Mouse (Mus musculus) layer of hippocampus, adult 11-12 months (tissue): ENCODE data around the gene Ndufs2.
"Not testable (repeated sequence)": the region's sequence is repeated elsewhere in the genome, so short reads cannot be mapped to it uniquely, and the experiment has no call there.

ENCODE experiments used
- DNase-seq: peaks from one replicate; pipeline ENCODE4 v3.0.0; 2022; ENCODE audit warnings: low spot score

Gene Ndufs2

DNA sequence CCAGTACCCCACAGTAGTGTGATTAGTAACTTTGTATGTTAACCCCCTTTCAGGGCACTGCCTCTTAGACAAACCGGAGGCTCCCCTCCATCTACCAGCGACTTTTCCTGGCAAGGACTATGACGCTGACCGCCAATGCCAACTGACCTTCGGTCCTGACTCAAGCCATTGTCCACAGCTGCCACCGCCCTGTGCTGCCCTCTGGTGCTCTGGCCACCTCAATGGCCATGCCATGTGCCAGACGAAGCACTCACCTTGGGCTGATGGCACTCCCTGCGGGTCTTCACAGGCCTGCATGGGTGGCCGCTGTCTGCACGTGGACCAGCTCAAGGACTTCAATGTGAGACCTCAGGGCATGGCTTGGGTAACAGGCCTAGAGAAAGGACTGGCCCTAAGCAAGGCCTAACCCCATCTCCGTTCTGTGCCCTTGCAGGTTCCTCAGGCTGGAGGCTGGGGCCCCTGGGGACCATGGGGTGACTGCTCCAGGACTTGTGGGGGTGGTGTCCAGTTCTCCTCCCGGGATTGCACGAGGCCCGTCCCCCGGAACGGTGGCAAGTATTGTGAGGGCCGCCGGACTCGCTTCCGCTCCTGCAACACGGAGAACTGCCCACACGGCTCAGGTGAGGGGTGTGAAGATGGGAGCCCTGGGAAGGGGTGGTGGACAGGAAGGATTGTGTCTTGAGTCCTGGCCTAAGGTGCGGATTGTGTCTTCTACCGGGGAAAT, 5.1 kb upstream of the Ndufs2 start:
- DNase-seq = no peak

DNA sequence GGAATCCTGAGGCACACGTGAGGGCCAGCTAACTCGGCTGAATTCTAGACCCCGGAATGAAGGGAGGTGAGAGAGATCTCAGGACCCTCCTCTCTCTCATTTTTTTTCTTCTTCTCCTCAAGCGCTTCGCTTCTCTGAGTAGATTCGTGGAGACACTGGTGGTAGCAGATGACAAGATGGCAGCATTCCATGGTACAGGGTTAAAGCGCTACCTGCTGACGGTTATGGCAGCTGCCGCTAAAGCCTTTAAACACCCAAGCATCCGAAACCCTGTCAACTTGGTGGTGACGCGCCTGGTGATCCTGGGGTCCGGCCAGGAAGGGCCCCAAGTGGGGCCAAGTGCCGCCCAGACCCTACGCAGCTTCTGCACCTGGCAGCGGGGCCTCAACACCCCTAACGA, 1.2 kb upstream of the Ndufs2 start:
- no peak for DNase-seq

DNA sequence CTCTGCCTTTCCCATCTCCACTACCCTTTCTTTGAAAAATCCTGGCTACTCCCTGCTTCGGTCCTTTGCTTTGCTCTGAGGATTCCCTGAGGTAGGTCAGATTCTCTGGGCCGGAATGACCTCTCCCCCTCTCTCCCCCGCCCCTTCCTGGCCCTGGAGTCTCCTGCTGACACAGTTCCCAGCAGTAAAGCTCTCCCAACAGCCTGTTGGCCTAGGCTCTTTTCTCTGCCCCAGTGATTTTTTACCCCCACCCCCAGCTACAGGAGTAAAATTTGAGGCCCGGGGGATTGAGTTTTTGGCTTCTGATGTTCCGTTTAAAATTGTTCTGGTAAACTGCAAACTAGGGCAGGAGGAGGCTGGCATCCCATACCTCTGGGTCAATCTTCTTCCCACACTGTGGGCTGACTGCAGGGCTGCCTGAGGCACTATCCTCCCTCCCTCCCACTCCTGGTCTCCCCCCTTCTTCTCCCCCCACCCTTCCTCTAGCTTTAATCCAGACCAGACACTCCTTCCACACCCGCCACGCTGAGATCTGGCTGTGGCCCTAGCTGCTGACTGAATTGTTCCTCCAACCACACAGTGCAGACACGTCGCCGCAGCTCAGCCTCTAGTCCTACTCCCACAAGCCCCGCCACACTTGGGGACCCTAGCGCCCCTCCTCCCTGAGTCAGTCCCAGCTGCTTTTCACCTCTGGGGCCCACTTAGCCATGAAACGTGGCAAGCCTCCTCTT, 571 bp upstream of the Ndufs2 start:
- DNase-seq = no peak

DNA sequence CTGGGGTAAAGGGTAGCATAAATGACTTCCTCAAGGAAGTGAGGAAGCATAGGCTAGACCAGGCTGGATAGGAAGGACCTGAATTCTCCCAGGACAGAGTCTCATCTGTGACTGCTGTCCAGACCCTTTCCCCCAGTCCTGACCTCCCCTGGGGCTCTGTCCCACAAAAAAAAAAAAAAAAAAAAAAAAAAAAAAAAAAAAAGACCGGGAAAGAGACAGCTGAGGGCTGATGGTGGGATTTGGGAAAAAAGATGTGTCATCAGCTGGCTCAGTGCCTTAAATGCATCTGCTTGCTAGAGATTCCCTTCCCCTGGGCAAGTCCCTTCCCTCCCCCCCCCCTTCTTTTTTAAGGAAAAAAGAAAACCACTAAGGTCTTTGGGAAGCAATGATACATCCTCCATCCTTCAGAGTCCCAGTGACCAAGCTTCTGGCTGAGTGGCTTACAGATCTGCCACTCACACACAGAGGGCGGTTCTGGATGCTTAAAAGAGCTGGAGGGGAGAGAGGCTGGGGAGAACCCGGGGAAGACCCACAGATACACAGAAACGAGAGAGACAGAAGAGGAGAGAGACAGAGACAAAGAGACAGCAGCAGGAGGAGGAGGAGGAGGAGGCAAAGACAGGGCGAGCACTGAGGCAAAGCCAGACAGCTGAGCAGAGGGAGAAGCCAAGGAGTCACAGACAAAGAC, 1.1 kb downstream of the Ndufs2 start, which contains the start of gene Adamts4:
Adamts4 (plus strand) TSS at position 509 of the 688 bp plus-strand sequence.
- peak; percentile 60 for DNase-seq

DNA sequence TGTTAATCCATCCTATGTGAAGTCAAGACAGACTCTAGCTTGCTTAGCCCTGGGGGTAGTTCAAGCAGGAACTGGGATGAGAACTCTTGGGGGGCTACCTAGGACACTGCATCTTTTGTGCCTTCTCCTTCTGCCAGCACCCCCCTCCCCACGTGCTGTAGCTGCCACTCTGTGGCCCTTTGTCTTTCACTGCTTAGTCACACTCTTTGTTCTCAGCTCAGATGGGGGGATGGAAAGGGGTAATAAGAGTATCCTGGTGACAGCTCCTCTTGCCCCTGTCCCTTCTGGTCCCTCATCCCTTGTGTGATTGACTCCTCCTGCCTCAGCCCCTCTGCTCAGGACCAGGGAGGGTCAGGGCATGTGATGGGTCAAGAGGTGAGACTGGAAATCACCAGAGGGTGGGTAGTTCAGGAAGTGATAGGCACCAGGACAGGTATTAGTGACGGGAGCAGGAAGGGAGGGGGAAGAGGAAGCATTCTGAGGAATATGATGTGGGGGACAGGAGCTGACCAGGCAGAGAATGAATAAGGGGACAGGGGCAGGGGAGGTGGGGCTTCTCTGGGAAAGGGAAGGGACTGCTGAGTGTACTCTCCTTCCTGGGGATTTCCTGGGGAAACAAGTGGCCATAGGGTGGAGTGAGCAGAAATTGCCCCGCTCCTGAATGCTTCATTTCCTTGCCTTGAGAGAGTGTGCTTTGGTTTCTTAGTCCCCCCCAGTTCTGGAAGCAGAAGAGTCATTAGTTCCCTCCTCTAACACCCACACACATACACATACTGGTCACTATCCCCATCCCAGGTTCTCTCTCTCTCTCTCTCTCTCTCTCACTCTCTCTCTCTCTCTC, 2.6 kb downstream of the Ndufs2 start:
- DNase-seq = peak; percentile 58

DNA sequence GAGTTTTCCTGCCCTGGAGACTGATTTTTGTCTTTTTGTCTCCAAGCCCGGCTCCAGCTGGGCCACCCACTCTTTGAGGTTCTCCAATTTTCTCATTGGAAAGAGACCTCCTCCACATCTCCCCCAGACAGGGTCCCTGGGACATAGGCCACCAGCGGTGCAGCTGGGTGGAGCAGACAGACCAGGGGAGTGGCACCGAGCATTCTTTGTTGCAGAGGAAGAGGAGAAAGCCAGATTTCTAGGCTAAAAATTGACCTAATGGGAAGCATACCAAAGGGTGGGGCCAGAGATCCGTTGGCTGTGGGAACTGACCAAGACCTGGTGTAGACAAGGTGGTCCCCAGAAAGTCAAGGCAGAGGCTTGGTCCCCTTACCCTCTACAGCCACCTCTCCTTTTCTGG, 3.3 kb downstream of the Ndufs2 start:
- DNase-seq = no peak

DNA sequence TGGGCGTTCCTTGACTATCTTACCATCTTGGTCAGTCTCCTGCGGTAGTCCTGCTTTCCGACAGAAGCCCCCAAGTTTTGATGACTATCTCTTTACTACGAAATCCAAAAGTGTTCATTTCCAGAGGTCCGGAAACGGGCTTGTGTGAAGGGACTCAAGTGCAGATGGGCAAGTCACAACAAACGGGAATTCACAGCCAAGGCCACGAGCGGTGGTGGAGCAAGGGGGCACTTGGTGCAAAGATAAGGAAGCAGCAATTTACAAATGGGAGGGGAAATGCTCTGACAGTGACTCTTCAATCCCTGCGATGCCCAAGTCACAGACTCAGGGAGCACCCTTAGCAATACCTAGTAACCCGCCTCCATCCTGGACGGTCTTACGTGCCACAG, 3.7 kb downstream of the Ndufs2 start:
- no peak for DNase-seq

DNA sequence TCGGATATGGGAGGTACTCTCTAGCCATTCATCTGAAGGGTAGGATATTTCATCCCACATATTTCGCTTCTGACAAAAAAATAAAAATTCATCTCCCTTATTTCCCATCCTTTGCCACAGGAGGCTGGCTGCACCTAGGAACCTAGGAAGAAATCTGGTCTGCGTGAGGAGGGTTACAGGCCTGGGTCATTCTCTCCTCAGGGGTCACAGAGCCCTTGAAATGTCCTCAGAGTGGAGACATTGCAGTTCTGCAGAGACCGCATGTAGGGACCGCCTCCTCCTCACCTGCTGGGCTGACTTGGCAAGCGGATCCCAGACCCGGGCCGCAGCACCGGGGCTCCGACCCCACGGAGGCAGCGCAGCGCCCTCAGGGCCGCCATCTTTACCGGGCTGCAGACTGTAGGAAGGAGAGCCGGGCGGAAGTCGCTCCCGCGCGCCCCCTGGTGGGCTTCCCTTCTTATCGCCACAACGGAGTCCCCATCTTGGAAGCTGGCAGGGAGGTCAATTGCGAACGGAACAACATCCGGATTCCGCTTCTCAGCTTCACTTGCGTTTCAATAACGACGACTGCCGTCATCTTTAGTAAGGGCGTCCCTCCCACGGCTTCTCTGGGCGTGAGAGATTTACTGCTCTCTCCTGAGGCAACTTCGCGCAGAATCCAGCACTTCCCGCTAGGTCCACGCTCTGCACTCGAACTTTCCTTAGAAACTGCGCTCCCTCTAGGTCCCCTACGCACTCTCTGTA, 4.3 kb downstream of the Ndufs2 start:
- peak; percentile 97 for DNase-seq

DNA sequence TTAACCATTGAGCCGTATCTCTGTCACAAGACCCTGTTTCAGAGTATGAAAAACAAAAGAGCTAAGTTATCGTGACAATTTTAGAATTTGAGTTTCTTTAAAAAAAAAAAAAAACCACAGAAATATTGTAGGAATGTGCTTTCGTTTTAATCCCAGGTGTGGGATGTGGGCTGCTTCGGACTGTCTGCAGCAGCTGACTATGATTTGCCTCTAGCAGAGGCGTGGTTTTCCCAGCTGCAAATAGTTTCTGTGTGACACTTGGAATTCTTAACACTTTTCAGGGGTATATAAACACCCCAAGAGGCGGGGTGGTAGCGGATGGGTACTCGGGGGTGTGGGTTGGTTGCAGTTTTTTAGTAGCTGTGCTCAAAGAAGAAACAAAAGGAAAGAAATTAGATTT, 5.8 kb downstream of the Ndufs2 start:
- no peak for DNase-seq

DNA sequence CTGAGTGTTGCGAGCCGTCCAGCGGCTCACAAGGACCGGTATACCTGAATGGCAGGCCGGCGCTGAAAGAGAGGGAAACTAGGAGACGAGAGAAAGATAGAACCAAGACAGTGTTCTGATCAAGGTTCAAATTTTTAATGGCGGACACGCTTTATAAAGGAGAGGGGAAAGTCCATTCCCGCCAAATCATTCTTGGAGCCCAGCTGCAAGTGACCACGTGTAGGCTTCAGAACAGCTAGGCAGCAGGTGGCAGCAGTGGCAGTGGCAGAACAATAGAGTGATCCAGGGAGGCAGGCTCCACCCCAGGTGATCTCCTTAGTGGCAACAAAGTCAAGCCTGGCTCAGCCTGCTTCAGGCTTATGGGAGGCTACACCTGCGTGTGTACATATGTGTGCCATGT, 9.2 kb downstream of the Ndufs2 start:
- DNase-seq = not testable (repeated sequence)

DNA sequence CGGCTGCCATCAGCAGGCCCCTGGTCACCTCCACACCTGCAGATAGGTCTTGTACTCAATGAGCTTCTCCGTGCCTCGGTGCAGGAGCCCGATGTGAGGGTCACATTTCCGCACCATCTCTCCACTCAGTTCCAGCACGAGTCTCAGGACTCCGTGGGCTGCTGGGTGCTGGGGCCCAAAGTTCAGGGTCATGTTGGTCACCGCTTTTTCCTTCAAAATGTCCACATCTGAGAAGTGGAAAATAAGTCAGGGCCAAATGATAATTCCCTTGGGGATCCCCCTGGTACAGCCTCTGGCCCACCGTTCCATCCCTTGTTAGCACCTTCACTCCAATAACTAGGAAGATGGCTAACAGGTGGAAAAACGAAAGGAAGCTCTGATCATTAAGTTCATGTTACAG, 10.3 kb downstream of the Ndufs2 start:
- DNase-seq = no peak

DNA sequence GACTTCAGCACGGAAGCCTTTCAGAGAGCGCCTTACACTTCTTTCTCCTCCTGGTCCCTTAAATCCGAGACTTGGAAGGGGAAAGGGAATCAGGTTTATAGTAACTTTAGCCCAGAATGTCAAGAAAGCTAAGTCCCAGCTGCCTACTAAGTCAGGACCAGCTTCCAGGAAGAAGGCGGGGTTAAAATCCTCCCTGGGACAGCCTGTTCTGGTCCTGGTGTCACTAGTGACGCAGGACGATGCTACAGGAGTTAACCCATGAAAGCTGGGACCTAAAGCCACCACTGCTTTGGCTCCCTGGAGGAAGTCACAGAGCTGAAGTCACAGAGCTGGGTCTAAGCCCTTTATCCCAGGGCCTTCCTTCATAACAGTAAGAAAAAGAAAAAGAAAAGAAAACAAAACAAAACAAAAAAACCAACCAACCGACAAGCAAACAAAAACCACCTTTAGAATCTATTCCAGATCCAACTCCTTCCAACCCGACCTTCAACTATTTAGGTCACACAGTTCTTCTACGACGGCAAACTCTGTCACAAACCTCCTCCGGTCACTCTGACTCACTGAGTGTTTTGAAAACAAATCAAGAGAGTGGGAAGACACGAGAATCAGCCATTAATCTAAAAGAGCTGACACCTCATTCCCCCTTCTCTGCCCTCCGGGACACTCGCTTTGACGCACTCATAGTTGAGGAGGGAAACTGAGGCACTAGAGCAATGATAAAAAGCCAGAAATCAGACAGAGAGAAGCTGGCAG, 11.0 kb downstream of the Ndufs2 start:
- DNase-seq = no peak

DNA sequence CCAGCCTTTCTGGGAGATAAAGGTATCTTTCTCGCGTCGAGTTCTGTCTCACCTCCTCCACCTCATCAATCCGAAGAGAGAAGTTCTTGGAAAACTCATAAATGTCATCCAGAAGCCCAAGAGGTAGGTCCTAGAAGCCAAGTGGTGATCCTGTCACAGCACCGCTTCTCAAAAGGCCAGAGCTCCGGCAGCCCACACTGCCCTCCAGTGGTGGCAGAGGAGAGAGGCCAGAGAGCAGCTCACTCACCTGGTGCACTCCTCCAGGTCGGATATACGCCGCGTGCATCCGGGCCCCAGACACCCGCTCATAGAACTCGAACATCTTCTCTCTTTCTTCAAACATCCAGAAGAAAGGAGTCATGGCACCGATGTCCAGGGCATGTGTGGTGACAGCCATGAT, 12.7 kb downstream of the Ndufs2 start:
- DNase-seq = peak; percentile 43

DNA sequence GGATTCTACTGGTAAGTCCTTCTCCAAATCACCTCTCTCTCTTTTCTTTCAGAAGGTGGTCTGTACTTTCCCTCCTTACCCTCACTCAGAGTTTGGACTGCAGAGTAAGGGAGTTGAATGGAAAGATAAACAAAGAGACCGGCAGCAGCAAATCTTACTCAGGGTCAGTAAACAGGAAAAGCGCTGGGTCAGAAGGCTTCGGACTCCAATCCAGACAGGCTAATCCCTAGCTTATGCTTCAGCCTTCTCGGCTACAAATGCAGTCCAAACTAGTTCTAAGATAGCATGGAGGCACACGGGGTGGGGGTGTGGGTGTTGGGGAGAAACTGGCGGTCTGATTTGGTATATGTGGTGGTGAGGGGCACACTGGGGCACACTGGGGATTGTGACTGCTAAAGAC, 13.8 kb downstream of the Ndufs2 start:
- DNase-seq = no peak

DNA sequence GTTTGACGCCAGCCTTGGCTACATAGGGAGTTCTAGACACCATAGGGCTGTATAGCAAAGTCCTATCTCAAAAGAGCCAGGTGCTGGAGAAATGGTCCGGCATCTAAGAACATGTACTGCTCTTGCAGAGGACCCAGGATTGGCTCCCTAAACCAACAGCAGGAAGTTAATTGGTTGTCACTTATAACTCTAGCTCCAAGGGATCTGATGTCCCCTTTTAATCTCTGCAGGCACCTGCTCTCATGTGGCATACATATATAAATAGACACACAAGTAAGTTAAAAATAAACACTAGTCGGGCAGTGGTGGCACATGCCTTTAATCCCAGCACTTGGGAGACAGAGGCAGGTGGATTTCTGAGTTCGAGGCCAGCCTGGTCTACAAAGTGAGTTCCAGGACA, 15.4 kb downstream of the Ndufs2 start:
- DNase-seq = no peak

DNA sequence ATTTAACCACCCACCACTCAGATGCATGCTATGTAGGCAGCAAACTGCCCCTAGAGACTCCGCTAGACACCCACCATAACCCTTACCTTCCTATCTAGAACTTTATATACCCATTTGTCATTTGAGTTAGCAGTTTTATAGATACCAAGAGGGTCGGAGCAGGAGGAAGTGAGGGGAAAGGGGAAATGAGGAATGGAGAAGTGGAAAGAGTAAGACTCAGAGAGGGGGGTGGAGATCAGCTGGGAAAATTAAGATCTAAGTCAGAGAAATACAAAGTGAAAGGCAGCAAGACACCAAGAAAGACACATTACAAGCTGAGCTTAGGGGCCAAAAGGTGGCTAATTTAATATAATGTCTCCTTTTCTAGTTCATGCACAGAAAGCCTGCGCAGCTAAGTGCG, 16.6 kb downstream of the Ndufs2 start:
- DNase-seq = no peak

DNA sequence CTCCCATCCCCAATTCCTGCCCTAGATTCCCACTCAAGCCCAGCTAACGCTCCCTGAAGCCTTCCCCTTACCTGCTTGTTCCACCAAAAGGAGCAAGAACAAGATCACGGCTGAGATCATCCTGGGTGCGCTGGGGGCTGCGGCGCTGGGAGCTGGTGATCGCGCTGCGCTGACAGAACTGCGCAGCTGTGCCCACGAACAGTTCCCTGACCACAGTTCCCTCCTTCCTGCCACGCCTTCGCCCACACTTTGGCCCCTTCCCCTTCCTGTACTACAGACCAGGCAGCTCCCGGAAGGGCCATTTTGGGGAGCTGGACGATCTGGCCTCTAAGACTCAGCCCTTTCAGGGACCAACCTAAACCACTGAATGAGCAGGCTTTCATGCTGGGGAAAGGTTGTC, 17.1 kb downstream of the Ndufs2 start, which contains the start of gene Fcer1g:
Fcer1g (minus strand) TSS at position 240 of the 400 bp plus-strand sequence.
- DNase-seq = no peak

DNA sequence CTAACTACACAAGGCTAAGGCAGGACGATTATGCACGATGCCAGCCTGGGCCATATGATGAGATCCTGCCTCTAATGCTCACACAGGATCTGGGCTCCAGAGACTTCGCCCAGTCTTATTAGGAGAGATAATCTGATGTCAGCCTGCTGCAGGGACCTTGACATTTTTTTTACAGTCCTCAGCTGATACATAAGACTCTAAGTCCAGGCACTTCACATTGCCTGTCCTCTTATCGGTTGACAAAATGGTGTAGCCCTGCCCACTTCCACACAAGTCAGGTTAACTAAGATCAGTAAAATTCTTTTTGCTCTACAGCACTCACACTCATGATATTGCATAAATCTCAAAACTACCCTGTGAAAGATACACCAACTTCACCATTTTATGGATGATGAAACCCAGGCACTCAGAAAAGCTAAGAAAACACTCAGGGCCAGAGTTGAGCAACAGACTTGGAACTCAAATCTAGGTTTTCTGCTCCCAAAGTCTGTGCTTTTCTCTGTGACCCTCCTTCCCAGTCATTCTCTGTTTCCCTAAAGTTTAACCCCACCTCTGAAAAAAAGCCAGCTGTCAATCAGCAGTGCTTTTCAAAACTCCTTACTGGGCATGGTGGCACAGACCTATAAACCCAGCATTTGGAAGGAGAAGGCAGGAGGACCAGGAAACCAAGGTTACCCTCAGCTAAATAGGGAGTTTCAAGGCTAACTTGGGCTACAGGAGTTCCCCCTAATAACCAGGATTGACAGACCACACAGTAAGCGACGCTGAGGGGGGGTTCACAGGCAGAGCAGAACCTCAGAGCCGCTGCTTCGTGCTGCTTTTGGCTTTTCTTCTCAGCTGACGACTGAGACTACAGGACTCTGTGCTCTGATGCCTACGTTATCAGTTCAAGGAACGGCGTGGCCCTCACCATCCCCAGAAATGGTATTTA, 18.1 kb downstream of the Ndufs2 start:
- no peak for DNase-seq

DNA sequence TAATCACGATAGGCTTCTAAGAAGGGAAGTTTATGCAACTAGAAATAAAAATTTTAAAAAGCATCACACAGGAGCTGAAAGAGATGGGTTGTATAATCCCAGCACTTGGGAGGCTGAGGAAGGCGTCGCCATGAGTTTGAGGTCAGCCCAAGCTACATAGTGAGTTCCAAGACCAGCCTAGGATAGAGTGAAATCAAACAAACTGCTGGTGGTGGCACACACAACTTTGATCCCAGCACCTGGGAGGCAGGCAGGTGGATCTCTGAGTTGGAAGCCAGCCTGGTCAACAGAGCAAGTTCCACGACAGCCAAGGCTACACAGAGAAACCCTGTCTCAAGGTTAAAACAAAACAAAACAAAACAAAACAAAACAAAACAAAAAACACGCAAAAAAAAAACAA, 18.8 kb downstream of the Ndufs2 start:
- no peak for DNase-seq

DNA sequence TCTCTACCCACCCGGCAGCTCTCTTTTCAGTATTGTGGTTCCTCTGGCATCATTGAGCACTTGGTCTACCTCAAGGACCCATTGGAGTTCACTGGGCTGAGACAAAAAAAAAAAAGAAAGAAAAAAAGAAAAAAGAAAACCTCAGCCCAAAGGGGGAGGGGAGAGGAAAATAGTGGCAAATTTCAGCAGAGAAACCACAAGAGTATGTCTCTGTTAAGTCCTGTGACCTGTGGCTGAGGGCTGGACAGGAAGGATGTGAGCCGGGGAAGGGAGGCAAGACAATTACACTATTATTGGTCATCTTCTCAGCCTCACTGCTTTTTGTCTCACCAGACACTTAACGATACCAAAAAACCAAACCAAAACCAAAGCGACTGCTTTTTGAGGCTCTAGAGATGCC, 19.3 kb downstream of the Ndufs2 start:
- no peak for DNase-seq
